In genomic region chr6:35273391-35274082, GRCm38 (mm10) we compare ENCODE assay signal across 18 mouse cellular contexts. TPM values are rescaled to one million over a fixed set of nuclear protein-coding genes. Genes with fewer than 3 reads are reported as not detected.
DNase-seq lines count a peak whose midpoint lies in the region; ATAC-seq and TF ChIP-seq lines count a peak whose summit lies in the region.
"Had no signal": no experiment of that assay in that cellular context is flagged by ENCODE, and none has a peak within 500 bp of the region (broad histone marks: within the 10 kb centered on the region; RNA-seq: fewer than 3 reads in every experiment).

No protein-coding gene starts in this region.

- ATAC-seq in heart, postnatal 0 days (ENCODE audit: insufficient read depth, low read depth) = peak; percentile 62
- ATAC-seq: CD4-positive, CD25-positive, alpha-beta regulatory T cell, adult 4 months; forebrain, embryonic 13.5 days; midbrain, embryonic 16.5 days had no signal

- intact Hi-C loops in heart, postnatal 14 days (cut with DNase I) = no loop called here

- no peak overlapping the region for H3K4me2 ChIP-seq in heart, postnatal 0 days (ENCODE audit: low read depth, low read length)
- H3K4me2 ChIP-seq: embryonic facial prominence, embryonic 12.5 days; forebrain, embryonic 13.5 days; liver, embryonic 11.5 days had no signal

- no peak for TF ChIP-seq CTCF in heart, postnatal 0 days (IDR thresholded peaks at IDR 0.05; ENCODE audit: low read depth)

- no peaks in the 10 kb centered on the region for H3K9me3 ChIP-seq in heart, postnatal 0 days (replicated peaks; ENCODE audit: control insufficient read depth, low read length)
- H3K9me3 ChIP-seq: embryonic facial prominence, embryonic 12.5 days; forebrain, embryonic 13.5 days had no signal

- H3K36me3 ChIP-seq in heart, postnatal 0 days (replicated peaks; ENCODE audit: control insufficient read depth, insufficient read depth, low read length) = no peaks in the 10 kb centered on the region
- H3K36me3 ChIP-seq: embryonic facial prominence, embryonic 12.5 days had no signal

- H3K4me3 ChIP-seq in heart, postnatal 0 days (ENCODE audit: low read depth, low read length) = no peak overlapping the region
- H3K4me3 ChIP-seq: embryonic facial prominence, embryonic 12.5 days; forebrain, embryonic 13.5 days had no signal

- TF ChIP-seq EP300 in heart, postnatal 0 days (IDR thresholded peaks at IDR 0.05; ENCODE audit: low read depth) = no peak

- H3K9ac ChIP-seq in heart, postnatal 0 days (replicated peaks; ENCODE audit: low read depth, low read length) = no peak overlapping the region
- H3K9ac ChIP-seq: embryonic facial prominence, embryonic 12.5 days; forebrain, embryonic 13.5 days had no signal

- H3K4me1 ChIP-seq in heart, postnatal 0 days (ENCODE audit: control insufficient read depth, insufficient read depth) = no peaks in the 10 kb centered on the region
- H3K4me1 ChIP-seq: embryonic facial prominence, embryonic 12.5 days; forebrain, embryonic 13.5 days had no signal

- 60% methylated on average over 11 of the region's 11 CpGs for WGBS in heart, postnatal 0 days

- H3K27ac ChIP-seq in heart, postnatal 0 days (ENCODE audit: low read depth) = no peak overlapping the region
- H3K27ac ChIP-seq: embryonic facial prominence, embryonic 12.5 days; forebrain, embryonic 13.5 days had no signal

- DNase-seq in heart, postnatal 0 days (ENCODE audit: low spot score) = no peak
- no peak for DNase-seq in heart, adult 9 months (ENCODE audit: low spot score in 2 of 2)
- DNase-seq in 3134 (ENCODE audit: extremely low read depth, insufficient read length, low spot score) = peak; percentile 58
- peak; percentile 37 for DNase-seq in adipocyte (ENCODE audit: low spot score)
- peak; percentile 74 for DNase-seq in kidney, postnatal 14 days
- DNase-seq in embryo, embryonic 11 days = no peak
- DNase-seq in gastrocnemius, adult 8-10 months (ENCODE audit: low spot score in 2 of 2) = no peak
- no peak for DNase-seq in heart, postnatal 14 days
- DNase-seq: cerebellum, postnatal 14 days; thymus, postnatal 4 days had no signal

- H3K27me3 ChIP-seq in heart, postnatal 0 days (ENCODE audit: control insufficient read depth, insufficient read depth, low read length) = no peaks in the 10 kb centered on the region
- H3K27me3 ChIP-seq: embryonic facial prominence, embryonic 12.5 days; forebrain, embryonic 13.5 days had no signal

RNA-seq across cellular contexts. Expression of gene Slc13a4, which starts 34.4 kb away (rescaled TPM):
- 0.11 TPM in 1 of 2 replicates, not detected in the other for total RNA-seq in heart, postnatal 0 days (2014; rRNA removed; ENCODE audit: low replicate concordance)
- polyA plus RNA-seq in heart, postnatal 0 days (2015; fragmentation: Nextera tagmentation; extraction: Ambion mirVana) = 0.22 TPM in 2 replicates
- total RNA-seq in gastrocnemius, adult 8-10 months (2022) = not detected
- total RNA-seq in heart, postnatal 14 days (2021) = under 1 TPM; 0.17 to 0.33 TPM
- total RNA-seq: hematopoietic stem cell, adult 5-6 weeks had no signal
- polyA plus RNA-seq: small intestine, adult 2 months had no signal

RNA-seq across cellular contexts. Expression of gene Fam180a, which starts 52.4 kb away (rescaled TPM):
- total RNA-seq in heart, postnatal 0 days (2014; rRNA removed; ENCODE audit: low replicate concordance) = 8.3 TPM in 1 of 2 replicates, not detected in the other
- polyA plus RNA-seq in heart, postnatal 0 days (2015; fragmentation: Nextera tagmentation; extraction: Ambion mirVana) = 0.48 and 0.84 TPM in 2 replicates
- total RNA-seq in gastrocnemius, adult 8-10 months (2022) = 1 to 10 TPM in 1 of 4 experiments, under 1 TPM in 2, not detected in 1; 0.58 to 1.5 (median 0.94) TPM
- total RNA-seq in heart, postnatal 14 days (2021) = 1 to 10 TPM; 1.5 to 2.2 TPM
- total RNA-seq: hematopoietic stem cell, adult 5-6 weeks had no signal
- polyA plus RNA-seq: CD4-positive, CD25-positive, alpha-beta regulatory T cell, adult 4 months; embryonic facial prominence, embryonic 12.5 days; forebrain, embryonic 13.5 days; liver, embryonic 11.5 days; neural tube, embryonic 14.5 days had no signal

Comparison
In these comparisons a context has a peak if more than half of its experiments do, and no peak if none do; other contexts are left out.
1. DNase-seq: peak in 3134 (single experiment), adipocyte (single experiment) and kidney, postnatal 14 days (single experiment); none in heart, postnatal 0 days (single experiment), heart, adult 9 months (0 of 2), embryo, embryonic 11 days (single experiment), gastrocnemius, adult 8-10 months (0 of 2) and heart, postnatal 14 days (0 of 2).